Mouse (Mus musculus): ENCODE measurements around the gene Slc22a23.

Slc22a23 gene

GRCm38 (mm10) chr13:34317051-34317450 is 27.9 kb downstream of the Slc22a23 start:
- TF ChIP-seq GATA4 (IDR thresholded peaks at IDR 0.05; ENCODE audit: insufficient replicate concordance, low read length) = no peak

- no peak for TF ChIP-seq GATA4 (IDR thresholded peaks at IDR 0.05; ENCODE audit: insufficient replicate concordance, low read length)
These were observed 28.5 kb downstream of the Slc22a23 start for GRCm38 (mm10) chr13:34316511-34316910.

GRCm38 (mm10) chr13:34313033-34313491 is 31.9 kb downstream of the Slc22a23 start:
- TF ChIP-seq GATA4 (IDR thresholded peaks at IDR 0.05; ENCODE audit: insufficient replicate concordance, low read length) = no peak

- no peak for TF ChIP-seq GATA4 (IDR thresholded peaks at IDR 0.05; ENCODE audit: insufficient replicate concordance, low read length)
These were observed 32.5 kb downstream of the Slc22a23 start for GRCm38 (mm10) chr13:34312346-34313002.

GRCm38 (mm10) chr13:34311593-34311992 is 33.4 kb downstream of the Slc22a23 start:
- no peak for TF ChIP-seq GATA4 (IDR thresholded peaks at IDR 0.05; ENCODE audit: insufficient replicate concordance, low read length)

GRCm38 (mm10) chr13:34308604-34308927 is 36.4 kb downstream of the Slc22a23 start:
- no peak for TF ChIP-seq GATA4 (IDR thresholded peaks at IDR 0.05; ENCODE audit: insufficient replicate concordance, low read length)

GRCm38 (mm10) chr13:34307696-34308603 is 37.0 kb downstream of the Slc22a23 start:
- TF ChIP-seq GATA4 (IDR thresholded peaks at IDR 0.05; ENCODE audit: insufficient replicate concordance, low read length) = no peak

GRCm38 (mm10) chr13:34305964-34306671 is 38.9 kb downstream of the Slc22a23 start:
- TF ChIP-seq GATA4 (IDR thresholded peaks at IDR 0.05; ENCODE audit: insufficient replicate concordance, low read length) = no peak

- TF ChIP-seq GATA4 (IDR thresholded peaks at IDR 0.05; ENCODE audit: insufficient replicate concordance, low read length) = no peak
These were observed 40.1 kb downstream of the Slc22a23 start for GRCm38 (mm10) chr13:34304896-34305295.

- no peak for TF ChIP-seq GATA4 (IDR thresholded peaks at IDR 0.05; ENCODE audit: insufficient replicate concordance, low read length)
These were observed 41.5 kb downstream of the Slc22a23 start for GRCm38 (mm10) chr13:34303386-34304016.

- TF ChIP-seq GATA4 (IDR thresholded peaks at IDR 0.05; ENCODE audit: insufficient replicate concordance, low read length) = no peak
These were observed 43.4 kb downstream of the Slc22a23 start for GRCm38 (mm10) chr13:34301585-34301984.

- no peak for TF ChIP-seq GATA4 (IDR thresholded peaks at IDR 0.05; ENCODE audit: insufficient replicate concordance, low read length)
These were observed 45.3 kb downstream of the Slc22a23 start for GRCm38 (mm10) chr13:34299351-34300333.

GRCm38 (mm10) chr13:34298674-34299073 is 46.3 kb downstream of the Slc22a23 start:
- TF ChIP-seq GATA4 (IDR thresholded peaks at IDR 0.05; ENCODE audit: insufficient replicate concordance, low read length) = no peak

GRCm38 (mm10) chr13:34298061-34298460 is 46.9 kb downstream of the Slc22a23 start:
- TF ChIP-seq GATA4 (IDR thresholded peaks at IDR 0.05; ENCODE audit: insufficient replicate concordance, low read length) = no peak

All from liver, adult (tissue).